Mouse (Mus musculus) heart, postnatal 4 days (tissue): ENCODE measurements around the gene Ctrc. TPM values are rescaled to one million over a fixed set of nuclear protein-coding genes. Genes with fewer than 3 reads are reported as not detected.
"Not testable (repeated sequence)": the region's sequence is repeated elsewhere in the genome, so short reads cannot be mapped to it uniquely, and the experiment has no call there.

Experiments used
- DNase-seq: peaks from one replicate; pipeline ENCODE4 v3.0.0; 2021
- total RNA-seq, 2 experiments: library from RNA; stranded (reverse); gene quantifications; 2 replicates each; pipeline ENCODE4 v1.2.3; 2021

Ctrc gene
- total RNA-seq, 2 experiments from 2014 or later = not detected

GRCm38 (mm10) chr4:141786141-141786540 is 60.0 kb downstream of the Ctrc start:
- DNase-seq = no peak

DNA sequence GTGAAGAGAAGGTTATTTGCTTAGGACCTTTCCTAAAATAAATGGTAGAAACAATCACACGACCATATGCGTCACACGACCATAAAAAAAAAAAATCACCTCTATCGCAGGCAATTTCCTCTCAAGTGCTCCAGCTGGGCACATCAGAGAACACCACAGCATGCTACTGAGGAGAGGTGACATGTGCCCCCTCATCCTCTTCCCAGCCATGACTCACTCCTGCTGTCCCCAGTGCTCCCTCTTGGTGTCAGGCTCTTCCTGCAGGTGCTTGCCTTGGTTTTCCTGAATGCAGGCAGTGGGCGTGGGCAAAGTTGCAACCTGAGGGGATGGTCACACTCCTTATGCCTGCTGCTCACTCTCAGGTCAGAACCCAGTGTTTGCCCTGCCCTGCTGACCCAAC is 61.3 kb downstream of the Ctrc start:
- DNase-seq = no peak

GRCm38 (mm10) chr4:141781201-141781985 is 64.8 kb downstream of the Ctrc start:
- DNase-seq = no peak

DNA sequence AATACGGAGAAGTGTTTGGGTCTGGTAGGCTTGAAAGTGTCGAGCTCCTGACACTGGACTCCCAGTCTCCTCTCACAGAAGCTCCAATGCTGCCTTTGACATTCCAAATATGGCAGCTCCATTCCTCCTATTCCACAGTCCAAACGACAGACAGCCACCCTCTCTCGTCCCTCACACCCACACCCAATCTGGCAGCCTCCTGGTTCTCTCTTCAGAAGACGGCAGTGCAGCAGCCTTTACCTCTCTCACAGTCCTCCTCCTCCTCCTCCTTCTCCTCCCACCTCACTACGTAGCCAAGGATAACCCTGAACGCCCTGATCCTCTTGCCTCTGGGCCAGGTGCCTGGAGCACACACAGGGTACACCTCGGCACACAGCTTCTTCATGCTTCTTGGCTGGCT is 66.3 kb downstream of the Ctrc start:
- DNase-seq = no peak

- DNase-seq = not testable (repeated sequence)
Observed at GRCm38 (mm10) chr4:141773019-141773418, 73.1 kb downstream of the Ctrc start.

GRCm38 (mm10) chr4:141771823-141772222 is 74.3 kb downstream of the Ctrc start:
- DNase-seq = no peak

GRCm38 (mm10) chr4:141769501-141770160 is 76.5 kb downstream of the Ctrc start:
- peak; percentile 45 for DNase-seq

GRCm38 (mm10) chr4:141767353-141768036 is 78.7 kb downstream of the Ctrc start:
- DNase-seq = peak; percentile 71

DNA sequence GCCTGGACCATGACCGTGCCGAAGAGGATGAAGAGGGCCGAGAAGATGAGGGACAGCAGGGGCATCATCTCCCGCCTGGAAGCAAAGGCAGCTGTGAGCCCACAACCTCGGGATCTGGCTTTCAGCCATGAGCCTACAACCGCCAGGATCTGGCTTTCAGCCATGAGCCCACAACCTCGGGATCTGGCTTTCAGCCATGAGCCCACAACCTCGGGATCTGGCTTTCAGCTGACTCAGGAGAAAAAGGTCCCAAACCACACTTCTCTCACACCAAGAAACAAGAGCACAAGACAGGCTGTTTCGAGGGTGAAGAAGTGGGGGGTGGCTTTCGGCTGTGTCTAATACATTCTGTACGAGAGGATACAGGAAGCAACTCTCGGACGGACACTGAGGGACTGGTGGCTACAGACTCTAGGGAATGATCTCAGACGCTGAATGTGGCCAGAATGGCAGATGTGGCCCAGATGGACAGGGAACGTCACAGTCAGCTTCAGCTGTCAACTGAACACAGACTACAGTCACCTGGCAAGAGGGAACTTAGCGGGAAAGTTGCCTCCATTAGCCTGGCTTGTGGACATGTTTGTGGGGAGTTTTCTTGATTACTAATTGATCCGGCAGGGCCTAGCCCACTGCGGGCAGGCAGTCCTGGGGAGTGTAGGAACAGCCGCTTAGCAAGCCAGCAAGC is 79.3 kb downstream of the Ctrc start:
- DNase-seq = peak; percentile 76

DNA sequence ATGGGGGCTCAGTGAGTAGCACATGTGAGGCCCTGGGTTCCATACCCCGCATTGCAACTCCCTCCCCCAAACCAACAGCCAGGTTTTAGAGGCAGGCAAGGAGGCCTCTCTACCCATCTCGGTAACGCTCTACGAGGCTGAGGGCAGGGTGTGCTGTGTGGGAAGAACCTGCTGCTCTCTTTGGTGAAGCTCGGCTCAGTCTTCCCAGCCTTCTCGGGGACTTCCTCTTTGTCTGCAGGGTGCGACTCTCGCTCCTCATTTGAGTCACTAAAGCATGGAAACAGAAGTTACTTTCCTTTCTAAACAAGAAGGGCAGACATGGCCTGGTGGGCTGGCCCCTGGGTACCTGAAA is 79.9 kb downstream of the Ctrc start:
- DNase-seq = no peak

DNA sequence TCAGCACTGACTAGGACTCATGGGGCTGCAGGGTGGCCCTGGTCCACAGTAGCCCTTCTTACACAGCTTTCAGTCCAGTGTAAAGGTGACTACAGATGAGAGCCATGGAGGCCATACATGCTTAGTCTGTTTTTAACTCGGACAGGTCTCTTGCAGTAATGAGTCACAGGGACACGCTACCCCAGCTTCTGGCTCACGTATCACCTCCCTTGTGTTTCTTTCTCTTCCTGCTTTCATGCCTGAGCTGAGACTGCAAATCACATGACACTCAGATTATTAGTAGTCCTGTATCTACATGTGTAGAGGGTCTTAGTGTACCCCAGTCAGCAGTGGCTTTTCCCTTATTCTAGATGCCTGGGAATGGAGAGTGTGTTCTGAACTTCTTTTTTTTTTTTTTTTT is 81.2 kb downstream of the Ctrc start:
- DNase-seq = no peak

Other genes starting within 250 kb of the Ctrc start
- gene Fblim1, start 240.3 kb downstream of the Ctrc start, total RNA-seq = 100 to 1,000 TPM; 122 to 145 TPM
- gene Tmem82, start 227.7 kb downstream of the Ctrc start, total RNA-seq = 1 to 10 TPM; 3.1 to 3.2 TPM
- gene Slc25a34, start 222.5 kb downstream of the Ctrc start, total RNA-seq = 10 to 100 TPM; 32.5 to 33.6 TPM
- gene Plekhm2, start 181.5 kb downstream of the Ctrc start, total RNA-seq = 10 to 100 TPM; 57.5 to 64.5 TPM
- gene Rsc1a1, start 160.8 kb downstream of the Ctrc start, total RNA-seq = 1 to 10 TPM; 1.6 to 4.0 TPM
- 10 to 100 TPM; 34.9 to 36.8 TPM for gene Ddi2, start 122.9 kb downstream of the Ctrc start, total RNA-seq
- gene Agmat, start 99.7 kb downstream of the Ctrc start, total RNA-seq = under 1 TPM; 0.43 to 0.57 TPM
- gene Dnajc16, start 55.4 kb downstream of the Ctrc start, total RNA-seq = 10 to 100 TPM; 16.6 to 16.8 TPM
- gene Casp9, start 52.7 kb downstream of the Ctrc start, total RNA-seq = 10 to 100 TPM; 13.5 to 13.8 TPM
- gene Cela2a, start 20.2 kb downstream of the Ctrc start, total RNA-seq = not detected
- gene Efhd2, start 28.6 kb upstream of the Ctrc start, total RNA-seq = 10 to 100 TPM; 46.5 to 50.5 TPM
- gene Fhad1, start 168.7 kb upstream of the Ctrc start, total RNA-seq = 1 to 10 TPM; 1.2 to 1.4 TPM
- gene Tmem51, start 237.9 kb upstream of the Ctrc start, total RNA-seq = 10 to 100 TPM; 34.2 to 40.5 TPM